Mouse (Mus musculus) megakaryocyte, embryonic 14.5 days (primary cell): ENCODE data around the gene Cryzl1.

ENCODE experiments used
- FLI1 ChIP-seq: IDR thresholded peaks from 2 replicates; pipeline ENCODE4 v1.6.1; 2012; ENCODE audit warnings: low read length, inconsistent platforms, mixed read lengths
- GATA1 ChIP-seq: IDR thresholded peaks from 3 replicates; pipeline ENCODE4 v1.6.1; 2012; ENCODE audit warnings: mixed read lengths, low read length, inconsistent platforms, borderline replicate concordance

DNA sequence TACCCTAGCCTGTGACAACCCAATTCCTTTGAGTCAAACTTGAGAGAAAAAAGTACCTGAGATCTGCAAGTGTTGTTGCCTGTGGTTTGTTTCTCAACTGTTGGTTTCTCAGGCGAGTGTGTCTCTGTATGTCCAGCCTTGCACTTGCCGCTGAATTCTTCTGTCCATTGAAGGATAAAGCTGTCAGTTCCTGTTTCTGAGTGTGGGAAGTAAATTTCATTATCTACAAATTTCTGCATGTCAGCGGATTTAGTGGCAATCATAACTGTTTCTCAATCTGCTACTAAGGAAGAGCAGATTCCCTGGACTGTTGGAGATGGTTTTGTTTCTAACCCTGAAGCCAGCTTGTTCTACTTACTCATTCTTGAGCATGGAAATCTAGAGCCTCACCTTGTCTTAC, 33.0 kb upstream of the Cryzl1 start:
- TF ChIP-seq GATA1 (no peak), FLI1 (no peak)
